Mouse (Mus musculus) liver, embryonic 16.5 days (tissue): ENCODE measurements around the gene Tmem104. TPM values are rescaled to one million over a fixed set of nuclear protein-coding genes. Genes with fewer than 3 reads are reported as not detected.

Source experiments
- ATAC-seq: fragments of 200-750 bp; cut with Nextera tagmentation; 2 replicates; pipeline ENCODE4 v1.8.0; 2017; ENCODE audit warnings: low read depth, mild to moderate bottlenecking, moderate number of reproducible peaks, moderate library complexity
- H3K27ac ChIP-seq: fragments of 300-500 bp; sonication (generic); 2 replicates; pipeline ENCODE4 v1.5.1; 2014; ENCODE audit warnings: mild to moderate bottlenecking, low read length
- H3K27me3 ChIP-seq: fragments of 300-500 bp; sonication (generic); 2 replicates; pipeline ENCODE4 v1.6.1; 2014; ENCODE audit warnings: low read depth, low read length, mixed read lengths; ENCODE audit not compliant: control insufficient read depth, insufficient read depth
- H3K36me3 ChIP-seq: fragments of 300-500 bp; sonication (generic); 2 replicates; pipeline ENCODE4 v1.6.1; 2014; ENCODE audit warnings: mild to moderate bottlenecking; ENCODE audit not compliant: control insufficient read depth, insufficient read depth
- H3K4me1 ChIP-seq: fragments of 300-500 bp; sonication (generic); 2 replicates; pipeline ENCODE4 v1.6.1; 2014; ENCODE audit warnings: low read depth, low read length, mixed read lengths; ENCODE audit not compliant: control insufficient read depth
- H3K4me2 ChIP-seq: fragments of 300-500 bp; sonication (generic); 2 replicates; pipeline ENCODE4 v1.6.1; 2014; ENCODE audit warnings: low read depth, low read length, mixed read lengths
- H3K4me3 ChIP-seq: fragments of 300-500 bp; sonication (generic); 2 replicates; pipeline ENCODE4 v1.5.1; 2014; ENCODE audit warnings: low read depth, mild to moderate bottlenecking, low read length
- H3K9ac ChIP-seq: fragments of 300-500 bp; sonication (generic); 2 replicates; pipeline ENCODE4 v1.6.1; 2014; ENCODE audit warnings: low read depth, low read length
- H3K9me3 ChIP-seq: fragments of 300-500 bp; sonication (generic); replicated peaks from 2 replicates; pipeline ENCODE4 v1.6.1; 2016; ENCODE audit warnings: low read length; ENCODE audit not compliant: control insufficient read depth
- WGBS: fragments of 180-500 bp; shearing (Covaris S2); extraction: QIAGEN DNeasy Blood & Tissue Kit; methylation state at CpG from one replicate; pipeline ENCODE4 v1.1.7; 2014; ENCODE audit not compliant: insufficient replicate concordance; 5-methylcytosine and 5-hydroxymethylcytosine counted together
- polyA plus RNA-seq: library from polyadenylated mRNA; unstranded; fragments of >200 nt; fragmentation: Nextera tagmentation; extraction: Ambion mirVana; gene quantifications from 2 replicates; pipeline ENCODE4 v1.2.1, GENCODE M21; 2015

Gene Tmem104
- polyA plus RNA-seq, 1 experiment from 2014 or later, result 6.4 TPM

GRCm38 (mm10) chr11:115202316-115202715 lies 15.0 kb downstream of the Tmem104 start:
- Histone ChIP-seq H3K4me3 (no peak overlapping the region), H3K27ac (no peak overlapping the region), H3K36me3 (no peaks in the 10 kb centered on the region), H3K4me1 (no peaks in the 10 kb centered on the region), H3K27me3 (no peaks in the 10 kb centered on the region), H3K4me2 (no peak overlapping the region), H3K9ac (no peak overlapping the region), H3K9me3 (no peaks in the 10 kb centered on the region)
- peak; percentile 64; the same call in 1 of the 2 replicates for ATAC-seq
- WGBS, result 15% methylated on average over 12 of the region's 12 CpGs

- H3K9me3 ChIP-seq, result no peaks in the 10 kb centered on the region
- H3K4me3 ChIP-seq, result no peak overlapping the region
- 79% methylated on average over 9 of the region's 9 CpGs for WGBS
- H3K36me3 ChIP-seq, result no peaks in the 10 kb centered on the region
- H3K9ac ChIP-seq, result no peak overlapping the region
- no peak overlapping the region for H3K27ac ChIP-seq
- H3K4me2 ChIP-seq, result no peak overlapping the region
- no peaks in the 10 kb centered on the region for H3K27me3 ChIP-seq
- no peak for ATAC-seq
- no peaks in the 10 kb centered on the region for H3K4me1 ChIP-seq
These were observed 15.5 kb downstream of the Tmem104 start for GRCm38 (mm10) chr11:115202756-115203155.

DNA sequence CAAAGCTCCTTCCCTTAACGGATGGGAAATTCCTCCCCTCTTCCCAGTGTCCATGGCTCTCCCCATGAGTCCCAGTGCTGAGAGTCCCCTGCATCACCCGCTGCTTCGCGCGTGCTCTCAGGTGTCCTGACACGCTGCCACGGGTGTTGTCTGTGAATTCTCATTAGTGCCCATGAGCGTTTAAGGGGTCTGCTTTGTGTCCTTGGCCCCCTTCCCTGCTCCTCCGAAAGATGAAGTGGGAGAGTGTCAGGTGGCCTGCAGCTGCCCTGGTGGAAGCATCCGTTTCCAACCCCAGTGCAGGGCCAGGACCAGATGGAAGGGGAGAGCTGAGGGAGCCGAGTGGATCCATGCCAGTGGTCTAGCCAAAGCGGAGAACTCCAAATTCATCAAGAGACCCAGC lies 20.8 kb downstream of the Tmem104 start:
- H3K4me1 ChIP-seq, result no peaks in the 10 kb centered on the region; the same call in 1 of the 2 replicates
- no peak overlapping the region for H3K4me3 ChIP-seq
- no peak for ATAC-seq
- no peaks in the 10 kb centered on the region for H3K36me3 ChIP-seq
- H3K4me2 ChIP-seq, result no peak overlapping the region
- H3K27ac ChIP-seq, result no peak overlapping the region
- no peaks in the 10 kb centered on the region for H3K27me3 ChIP-seq
- H3K9ac ChIP-seq, result no peak overlapping the region
- no peaks in the 10 kb centered on the region for H3K9me3 ChIP-seq
- 83% methylated on average over 12 of the region's 12 CpGs for WGBS

DNA sequence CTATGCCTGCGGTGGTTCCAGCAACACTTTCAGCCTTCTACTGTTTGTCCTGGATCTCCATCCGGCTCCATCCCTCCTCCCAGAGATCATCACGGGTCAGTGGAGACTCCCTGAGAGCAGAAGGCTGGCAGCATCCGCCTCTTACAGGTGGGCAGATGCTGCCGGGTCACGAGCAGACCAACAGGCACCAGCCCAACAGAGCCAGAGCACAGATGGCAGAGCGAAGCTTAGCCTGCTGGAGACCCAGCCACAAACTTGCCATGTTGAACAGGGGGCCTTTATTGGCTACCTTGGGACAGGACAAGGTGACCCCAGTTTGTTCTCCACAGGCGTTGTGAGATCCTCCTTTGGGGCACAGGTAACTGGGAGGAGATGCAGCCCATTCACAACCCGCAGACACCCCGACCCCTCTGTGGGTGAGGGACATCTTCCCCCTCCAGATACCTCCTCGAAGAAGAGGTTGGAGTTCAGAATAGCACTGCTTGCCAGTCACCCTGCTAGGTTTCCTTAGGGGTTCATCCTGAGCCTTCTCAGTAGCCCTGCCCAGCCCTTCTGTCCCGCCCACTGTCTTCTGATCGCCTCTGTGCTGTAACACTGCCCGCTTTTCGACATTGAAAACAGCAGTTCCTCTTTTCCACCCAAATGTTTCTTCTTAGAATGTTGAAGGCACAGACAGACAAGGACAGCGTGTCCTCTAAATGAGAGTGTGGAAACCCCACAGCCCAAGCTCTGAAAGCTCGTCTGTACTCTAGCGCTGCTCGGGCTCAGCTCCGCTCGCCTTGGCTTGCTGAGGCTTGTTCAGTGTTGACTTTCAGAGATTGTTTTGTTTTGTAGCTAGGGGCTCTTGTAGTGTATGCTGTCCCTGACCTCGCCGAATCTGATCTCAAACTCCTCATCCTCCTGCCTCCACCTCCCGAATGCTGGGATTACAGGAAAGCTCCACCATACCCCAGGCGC lies 21.8 kb downstream of the Tmem104 start:
- no peak overlapping the region for H3K9ac ChIP-seq
- WGBS, result 62% methylated on average over 25 of the region's 25 CpGs
- H3K4me1 ChIP-seq, result no peaks in the 10 kb centered on the region; the same call in 1 of the 2 replicates
- no peaks in the 10 kb centered on the region for H3K9me3 ChIP-seq
- ATAC-seq, result no peak
- no peak overlapping the region for H3K4me3 ChIP-seq
- H3K27ac ChIP-seq, result 0 out of 2 replicates have a peak overlapping the region, but pooled peaks have one; percentile 2
- no peaks in the 10 kb centered on the region for H3K27me3 ChIP-seq
- no peaks in the 10 kb centered on the region for H3K36me3 ChIP-seq
- no peak overlapping the region for H3K4me2 ChIP-seq

DNA sequence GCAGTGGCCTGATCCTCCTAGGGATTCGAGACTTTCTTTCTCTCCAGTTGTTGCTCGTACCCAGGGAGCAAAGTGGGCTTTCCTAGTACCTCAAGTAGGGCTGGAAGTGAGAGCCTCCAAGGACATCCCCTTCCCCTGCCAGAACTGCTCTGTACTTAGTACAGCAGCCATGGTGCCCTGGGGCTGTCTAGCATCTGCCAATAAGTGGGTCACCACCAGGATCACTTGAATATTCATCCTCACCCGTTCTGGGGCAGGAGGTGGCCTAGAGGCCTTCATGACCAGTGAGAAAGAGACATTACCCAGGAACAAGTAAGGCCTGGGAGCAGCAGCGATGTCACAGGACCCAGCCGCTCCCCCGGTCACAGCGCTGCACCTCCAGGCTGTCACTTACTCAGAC lies 22.7 kb downstream of the Tmem104 start:
- 0 out of 2 replicates have a peak overlapping the region, but pooled peaks have one; percentile 2 for H3K27ac ChIP-seq
- H3K9me3 ChIP-seq, result no peaks in the 10 kb centered on the region
- H3K4me3 ChIP-seq, result no peak overlapping the region
- H3K4me1 ChIP-seq, result no peaks in the 10 kb centered on the region; the same call in 1 of the 2 replicates
- H3K9ac ChIP-seq, result no peak overlapping the region
- ATAC-seq, result no peak
- H3K4me2 ChIP-seq, result no peak overlapping the region
- no peaks in the 10 kb centered on the region for H3K27me3 ChIP-seq
- 72% methylated on average over 7 of the region's 7 CpGs for WGBS
- H3K36me3 ChIP-seq, result no peaks in the 10 kb centered on the region

GRCm38 (mm10) chr11:115212116-115212515 lies 24.8 kb downstream of the Tmem104 start:
- Histone ChIP-seq H3K9me3 (no peaks in the 10 kb centered on the region), H3K4me3 (no peak overlapping the region), H3K27ac (no peak overlapping the region), H3K36me3 (no peaks in the 10 kb centered on the region), H3K9ac (no peak overlapping the region), H3K4me2 (no peak overlapping the region), H3K27me3 (no peaks in the 10 kb centered on the region), H3K4me1 (no peaks in the 10 kb centered on the region; the same call in 1 of the 2 replicates)
- 55% methylated on average over 13 of the region's 13 CpGs for WGBS
- ATAC-seq, result peak; percentile 43

DNA sequence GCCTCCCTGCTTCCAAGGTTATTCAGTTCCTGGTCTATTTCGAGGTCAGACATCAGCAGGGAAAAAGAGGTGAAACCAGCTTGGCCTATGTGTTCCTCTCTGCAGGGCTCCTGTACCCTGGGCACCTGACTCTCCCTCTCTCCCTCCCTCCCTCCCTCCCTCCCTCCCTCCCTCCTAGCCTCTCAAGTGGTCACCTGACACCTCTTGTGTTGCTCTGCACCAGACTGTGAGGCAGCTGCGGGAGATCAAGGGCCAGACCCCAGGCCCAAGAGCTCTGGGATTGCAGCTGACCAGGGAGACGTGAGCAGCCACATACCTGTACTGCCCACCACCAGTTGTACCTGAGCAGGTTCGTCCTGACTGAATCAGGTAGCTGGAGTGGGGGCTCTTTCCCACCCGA lies 27.8 kb downstream of the Tmem104 start:
- H3K4me1 ChIP-seq, result peaks cover 13% of the 10 kb centered on the region
- H3K27me3 ChIP-seq, result no peaks in the 10 kb centered on the region
- no peak overlapping the region for H3K9ac ChIP-seq
- H3K9me3 ChIP-seq, result no peaks in the 10 kb centered on the region
- H3K4me3 ChIP-seq, result no peak overlapping the region
- no peak overlapping the region for H3K27ac ChIP-seq
- 49% methylated on average over 5 of the region's 5 CpGs for WGBS
- no peak overlapping the region for H3K4me2 ChIP-seq
- H3K36me3 ChIP-seq, result no peaks in the 10 kb centered on the region
- ATAC-seq, result no peak

DNA sequence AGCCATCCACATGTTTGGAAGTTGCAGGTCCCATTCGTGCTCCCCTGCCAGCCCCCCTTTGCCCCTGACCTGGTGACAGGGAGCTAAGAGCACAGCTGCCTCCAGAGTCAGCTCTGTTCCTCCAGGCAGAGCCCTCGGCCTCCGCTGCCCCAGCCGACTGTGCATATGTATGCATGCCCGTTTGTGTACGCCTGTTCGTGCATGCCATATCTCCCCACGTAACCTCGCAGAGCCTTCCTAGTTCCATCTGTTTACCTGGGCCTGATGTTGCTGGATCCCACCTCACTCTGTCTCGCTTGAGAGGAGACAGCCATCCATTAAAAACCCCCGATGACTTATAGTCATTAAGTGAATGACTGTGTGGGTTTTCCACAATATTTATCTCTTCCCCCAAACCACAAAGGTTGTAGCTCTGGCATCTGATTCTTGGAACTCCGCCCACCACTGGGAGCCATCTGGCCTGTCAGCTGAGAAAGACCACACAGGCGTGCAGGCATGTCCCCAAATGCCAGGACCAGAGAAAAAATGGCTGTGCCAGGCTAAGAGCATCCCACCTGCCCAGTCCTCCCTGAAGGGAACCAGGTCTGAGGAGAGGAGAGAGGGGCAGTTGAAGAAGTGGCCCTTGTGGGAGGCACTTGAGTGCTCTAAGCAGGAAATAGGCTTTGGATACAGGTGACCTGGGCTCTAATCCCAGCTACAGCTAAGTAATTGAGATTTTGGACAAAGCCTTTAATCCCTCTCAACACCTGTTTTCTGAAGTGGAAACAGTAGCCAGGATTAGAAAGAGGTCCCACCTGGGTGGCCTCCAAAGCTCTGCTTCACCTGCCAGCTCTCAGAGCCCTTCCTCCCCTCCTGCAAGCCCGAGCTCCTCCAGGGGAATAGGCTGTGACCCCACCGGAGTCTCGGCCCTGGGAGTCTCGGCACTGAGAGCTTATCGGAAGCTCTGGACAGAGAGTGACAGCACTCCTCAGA lies 30.4 kb downstream of the Tmem104 start:
- H3K36me3 ChIP-seq, result no peaks in the 10 kb centered on the region; the same call in 1 of the 2 replicates
- H3K4me1 ChIP-seq, result peaks cover 13% of the 10 kb centered on the region
- 43% methylated on average over 18 of the region's 18 CpGs for WGBS
- H3K9ac ChIP-seq, result no peak overlapping the region
- ATAC-seq, result no peak
- no peaks in the 10 kb centered on the region for H3K9me3 ChIP-seq
- H3K27ac ChIP-seq, result no peak overlapping the region
- H3K4me3 ChIP-seq, result no peak overlapping the region
- H3K4me2 ChIP-seq, result no peak overlapping the region
- no peaks in the 10 kb centered on the region for H3K27me3 ChIP-seq
